Mouse (Mus musculus) CH12.LX (cell line): ENCODE results near the gene Isyna1. TPM values are rescaled to one million over a fixed set of nuclear protein-coding genes. Genes with fewer than 3 reads are reported as not detected.
A peak's percentile ranks its signal among the peaks of the same experiment; 100 is the strongest.

Experiments used
- DNase-seq: peaks from one replicate; pipeline ENCODE4 v3.0.0-alpha.2; 2013; ENCODE audit errors: extremely low read depth
- H3K27ac ChIP-seq: 2 replicates; pipeline ENCODE4 v1.5.1; 2012; ENCODE audit warnings: low read depth, mild to moderate bottlenecking, control low read depth, moderate library complexity; ENCODE audit not compliant: insufficient read depth
- H3K27me3 ChIP-seq: replicated peaks from 2 replicates; pipeline ENCODE3; 2012; ENCODE audit warnings: inconsistent platforms
- H3K36me3 ChIP-seq, 2 experiments: replicated peaks in 1 of 2; 2 replicates each; pipeline versions ENCODE3 to v1.6.1; 2012; ENCODE audit warnings: inconsistent platforms in 1 of 2, low read length in 1 of 2, mild to moderate bottlenecking in 1 of 2, mixed read lengths in 1 of 2, moderate library complexity in 1 of 2; ENCODE audit not compliant: control insufficient read depth in 1 of 2, insufficient read depth in 1 of 2
- H3K4me1 ChIP-seq, 2 experiments: 2 replicates each; pipeline ENCODE4 v1.6.1; 2012; ENCODE audit warnings: inconsistent platforms in 1 of 2, moderate library complexity in 1 of 2; ENCODE audit not compliant: insufficient read depth in 2 of 2, control insufficient read depth in 1 of 2
- H3K4me2 ChIP-seq: 2 replicates; pipeline ENCODE4 v1.6.1; 2012; ENCODE audit warnings: low read depth, mild to moderate bottlenecking, control low read depth; ENCODE audit not compliant: poor library complexity, insufficient read depth, severe bottlenecking
- H3K4me3 ChIP-seq, 3 experiments: fragments of 150-350 bp in 1 of 3; sonication (generic) in 1 of 3; replicated peaks in 1 of 3; 2 replicates each; pipeline versions ENCODE3 to v1.5.1; 2011 to 2012; ENCODE audit warnings: low read depth in 2 of 3, low read length in 2 of 3, mild to moderate bottlenecking in 2 of 3, moderate library complexity in 2 of 3, control low read depth in 1 of 3, improper control_type of control experiment in 1 of 3, inconsistent platforms in 1 of 3, mixed read lengths in 1 of 3; ENCODE audit not compliant: poor library complexity in 1 of 3
- H3K79me2 ChIP-seq: replicated peaks from 2 replicates; pipeline ENCODE4 v1.6.1; 2012; ENCODE audit warnings: mild to moderate bottlenecking, moderate library complexity; ENCODE audit not compliant: control insufficient read depth, poor library complexity, insufficient read depth, severe bottlenecking; ENCODE audit errors: extremely low read depth
- H3K9ac ChIP-seq: 2 replicates; pipeline ENCODE4 v1.6.1; 2012; ENCODE audit warnings: low read depth, mild to moderate bottlenecking, control low read depth, moderate library complexity; ENCODE audit not compliant: insufficient read depth
- H3K9me3 ChIP-seq: replicated peaks from 2 replicates; pipeline ENCODE3; 2012; ENCODE audit warnings: low read length, inconsistent platforms, mixed read lengths
- BHLHE40 ChIP-seq: IDR thresholded peaks from 2 replicates; pipeline ENCODE4 v1.6.1; 2011; ENCODE audit warnings: mild to moderate bottlenecking, low read depth, low read length, improper control_type of control experiment
- CHD1 ChIP-seq: IDR thresholded peaks from 2 replicates; pipeline ENCODE4 v1.6.1; 2012; ENCODE audit warnings: low read depth, low read length, improper control_type of control experiment, inconsistent platforms
- CHD2 ChIP-seq: IDR thresholded peaks from 2 replicates; pipeline ENCODE4 v1.6.1; 2011; ENCODE audit warnings: low read length, improper control_type of control experiment
- ELF1 ChIP-seq: IDR thresholded peaks from 2 replicates; pipeline ENCODE4 v1.6.1; 2014; ENCODE audit warnings: low read depth, mild to moderate bottlenecking, inconsistent platforms, low read length, improper control_type of control experiment
- EP300 ChIP-seq: IDR thresholded peaks from 2 replicates; pipeline ENCODE4 v1.6.1; 2011; ENCODE audit warnings: low read length, improper control_type of control experiment
- ETS1 ChIP-seq: conservative IDR thresholded peaks from 2 replicates; pipeline ENCODE4 v1.6.1; 2012; ENCODE audit warnings: low read depth, mild to moderate bottlenecking, inconsistent platforms, low read length, improper control_type of control experiment, moderate library complexity
- HCFC1 ChIP-seq: IDR thresholded peaks from 2 replicates; pipeline ENCODE4 v1.6.1; 2012; ENCODE audit warnings: low read depth, mild to moderate bottlenecking, inconsistent platforms, low read length, improper control_type of control experiment
- IRF4 ChIP-seq: IDR thresholded peaks from 2 replicates; pipeline ENCODE4 v1.6.1; 2014; ENCODE audit warnings: low read depth, mild to moderate bottlenecking, inconsistent platforms, low read length, improper control_type of control experiment
- JUN ChIP-seq: IDR thresholded peaks from 2 replicates; pipeline ENCODE4 v1.6.1; 2011; ENCODE audit warnings: low read depth, mild to moderate bottlenecking, low read length, improper control_type of control experiment, moderate library complexity; ENCODE audit not compliant: insufficient read depth
- JUND ChIP-seq: conservative IDR thresholded peaks from 2 replicates; pipeline ENCODE4 v1.6.1; 2011; ENCODE audit warnings: low read depth, low read length, improper control_type of control experiment
- KAT2A ChIP-seq: IDR thresholded peaks from 2 replicates; pipeline ENCODE4 v1.6.1; 2012; ENCODE audit warnings: low read length, improper control_type of control experiment, inconsistent platforms; ENCODE audit not compliant: insufficient replicate concordance
- MEF2A ChIP-seq: IDR thresholded peaks from 2 replicates; pipeline ENCODE4 v1.6.1; 2014; ENCODE audit warnings: low read depth, mild to moderate bottlenecking, inconsistent platforms, low read length, improper control_type of control experiment, borderline replicate concordance
- MXI1 ChIP-seq: IDR thresholded peaks from 2 replicates; pipeline ENCODE4 v1.6.1; 2011; ENCODE audit warnings: mild to moderate bottlenecking, low read depth, low read length, improper control_type of control experiment
- MYC ChIP-seq: IDR thresholded peaks from 2 replicates; pipeline ENCODE4 v1.6.1; 2011; ENCODE audit warnings: low read depth, mild to moderate bottlenecking, improper control_type of control experiment, low read length
- NELFE ChIP-seq: IDR thresholded peaks from 2 replicates; pipeline ENCODE4 v1.6.1; 2011; ENCODE audit warnings: low read depth, low read length, improper control_type of control experiment
- PAX5 ChIP-seq: IDR thresholded peaks from 2 replicates; pipeline ENCODE4 v1.6.1; 2012; ENCODE audit warnings: low read length, inconsistent platforms, mixed read lengths
- POLR2A ChIP-seq: IDR thresholded peaks from 2 replicates; pipeline ENCODE4 v1.6.1; 2011; ENCODE audit warnings: low read depth, mild to moderate bottlenecking, improper control_type of control experiment, low read length
- POLR2AphosphoS2 ChIP-seq: IDR thresholded peaks from 2 replicates; pipeline ENCODE4 v1.6.1; 2011; ENCODE audit warnings: low read depth, low read length, improper control_type of control experiment
- RAD21 ChIP-seq: IDR thresholded peaks from 2 replicates; pipeline ENCODE4 v1.6.1; 2011; ENCODE audit warnings: low read depth, mild to moderate bottlenecking, low read length, improper control_type of control experiment, moderate library complexity
- SIN3A ChIP-seq: IDR thresholded peaks from 2 replicates; pipeline ENCODE4 v1.6.1; 2012; ENCODE audit warnings: low read length, improper control_type of control experiment, inconsistent platforms
- SMC3 ChIP-seq: IDR thresholded peaks from 2 replicates; pipeline ENCODE4 v1.6.1; 2011; ENCODE audit warnings: low read depth, low read length, improper control_type of control experiment
- TBP ChIP-seq: conservative IDR thresholded peaks from 2 replicates; pipeline ENCODE4 v1.6.1; 2011; ENCODE audit warnings: low read depth, low read length, improper control_type of control experiment
- TCF12 ChIP-seq: IDR thresholded peaks from 2 replicates; pipeline ENCODE4 v1.6.1; 2014; ENCODE audit warnings: low read depth, mild to moderate bottlenecking, inconsistent platforms, low read length, improper control_type of control experiment
- USF1 ChIP-seq: IDR thresholded peaks from 2 replicates; pipeline ENCODE4 v1.6.1; 2014; ENCODE audit warnings: low read depth, mild to moderate bottlenecking, inconsistent platforms, low read length, improper control_type of control experiment
- ZC3H11A ChIP-seq: IDR thresholded peaks from 2 replicates; pipeline ENCODE4 v1.6.1; 2012; ENCODE audit warnings: low read depth, mild to moderate bottlenecking, inconsistent platforms, low read length, improper control_type of control experiment
- dilution Hi-C: fragments of 300-500 bp; cut with MboI; formaldehyde crosslinking; loops from 2 replicates; pipeline ENCODE4 v1.14.3; 2020; ENCODE audit warnings: low sequenced_read_pairs; ENCODE audit not compliant: extremely low pct_unique_long_range_greater_than_20kb, extremely low pct_ligation_motif_present
- in situ Hi-C: fragments of 300-500 bp; cut with MboI; formaldehyde crosslinking; loops from 3 replicates; pipeline ENCODE4 v1.14.3; 2019; ENCODE audit warnings: low sequenced_read_pairs, low pct_ligation_motif_present, low pct_unique_long_range_greater_than_20kb, mixed read lengths
- polyA plus RNA-seq: library from polyadenylated mRNA; unstranded; fragments of >175 nt; gene quantifications from 2 replicates; pipeline ENCODE4 v1.2.1, GENCODE M21; 2012; ENCODE audit warnings: low read depth; ENCODE audit not compliant: insufficient read length
- total RNA-seq, 2 experiments: library from RNA; depleted of rRNA; stranded (reverse); fragments of 300-350 nt in 1 of 2; fragments of >200 nt in 1 of 2; gene quantifications; 2 replicates each; pipeline ENCODE4 v1.2.3; 2012 to 2014

Gene Isyna1
- total and polyA plus RNA-seq, 3 experiments = 99.9 to 163 (median 141) TPM

DNA sequence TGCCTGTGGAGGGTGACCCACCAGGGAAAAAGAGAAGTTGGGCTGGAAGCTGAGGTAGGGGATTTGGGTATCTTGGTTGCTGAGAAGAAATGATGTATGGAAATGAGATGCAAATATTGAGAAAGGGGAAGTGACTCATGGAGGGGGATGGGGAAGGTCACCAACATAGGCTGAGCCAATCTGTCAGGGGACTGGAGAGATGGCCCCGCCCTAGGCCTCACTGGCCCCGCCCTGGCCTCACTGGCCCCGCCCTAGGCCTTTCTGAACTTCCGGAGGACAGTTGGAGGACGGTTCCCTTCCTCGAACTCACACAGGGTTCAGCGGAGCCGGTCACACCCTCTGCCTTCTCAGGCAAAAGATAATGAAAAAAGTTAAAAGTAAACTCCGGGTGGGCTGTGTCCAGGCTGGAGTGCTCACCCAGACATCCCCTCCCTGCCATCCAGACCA lies 24.7 kb downstream of the Isyna1 start:
- dilution Hi-C loops (no loop called here), in situ Hi-C loops (no loop called here)
- peak; percentile 98 for DNase-seq
- peaks cover 0 to 6% of the 10 kb centered on the region in 2 experiments for H3K36me3 ChIP-seq
- peak overlapping the region; percentile 82 for H3K27ac ChIP-seq
- no peaks in the 10 kb centered on the region for H3K79me2 ChIP-seq
- H3K4me1 ChIP-seq = peaks cover 29 to 61% of the 10 kb centered on the region in 2 experiments
- peak; percentile 82 for TF ChIP-seq CHD2
- TF ChIP-seq TCF12 = peak; percentile 32; the same call in 1 of the 2 replicates
- TF ChIP-seq PAX5 = no peak
- peak; percentile 80 for TF ChIP-seq POLR2A
- peak; percentile 69 for TF ChIP-seq EP300
- TF ChIP-seq JUN = peak; percentile 74
- no peak for TF ChIP-seq USF1
- peak; percentile 47; the same call in 1 of the 2 replicates for TF ChIP-seq BHLHE40
- TF ChIP-seq HCFC1 = peak; percentile 26; the same call in 1 of the 2 replicates
- 0 out of 2 replicates have a peak, but pooled peaks have one; percentile 46 for TF ChIP-seq TBP
- peak; percentile 82 for TF ChIP-seq NELFE
- TF ChIP-seq SIN3A = 0 out of 2 replicates have a peak, but pooled peaks have one; percentile 9
- TF ChIP-seq IRF4 = peak; percentile 59
- TF ChIP-seq MEF2A = no peak
- peak; percentile 60 for TF ChIP-seq ETS1
- no peaks in the 10 kb centered on the region for H3K9me3 ChIP-seq
- H3K27me3 ChIP-seq = no peaks in the 10 kb centered on the region
- peak overlapping the region; percentile 48 for H3K4me2 ChIP-seq
- no peak overlapping the region for H3K9ac ChIP-seq
- H3K4me3 ChIP-seq = peak overlapping the region in 2 of 3 experiments; percentile 6 to 42

DNA sequence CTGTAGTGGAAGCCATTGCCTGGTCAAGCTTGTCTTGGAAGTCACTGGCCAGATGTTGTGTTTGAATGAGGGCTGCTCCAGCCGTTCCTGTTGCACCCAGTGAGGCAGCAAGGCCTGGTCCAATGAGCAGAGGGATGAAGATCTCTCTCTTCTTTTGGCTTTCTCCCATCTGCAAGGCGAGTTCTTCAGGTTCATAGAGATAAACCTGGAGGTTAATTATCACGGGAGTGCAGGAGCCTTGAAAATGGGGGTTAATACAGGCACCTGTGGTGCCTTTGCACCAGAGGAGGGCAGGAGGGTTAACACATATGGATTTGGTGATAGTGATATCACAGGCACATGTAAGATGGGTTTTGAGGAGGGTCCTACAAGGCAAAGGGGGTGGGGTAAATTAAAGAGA lies 28.0 kb downstream of the Isyna1 start:
- in situ Hi-C loops (no loop called here), dilution Hi-C loops (no loop called here)
- H3K79me2 ChIP-seq = no peaks in the 10 kb centered on the region
- peaks cover 18 to 33% of the 10 kb centered on the region in 2 experiments for H3K4me1 ChIP-seq
- H3K36me3 ChIP-seq = peaks cover 0 to 6% of the 10 kb centered on the region in 2 experiments
- no peak for DNase-seq
- H3K9me3 ChIP-seq = peaks cover 8% of the 10 kb centered on the region
- no peak overlapping the region for H3K4me3 ChIP-seq
- H3K9ac ChIP-seq = no peak overlapping the region
- no peaks in the 10 kb centered on the region for H3K27me3 ChIP-seq
- no peak overlapping the region for H3K27ac ChIP-seq
- TF ChIP-seq NELFE (no peak), MXI1 (no peak), KAT2A (no peak), JUND (no peak), IRF4 (no peak), MYC (no peak), ETS1 (no peak), SMC3 (no peak), ELF1 (no peak), CHD1 (no peak), TCF12 (no peak), RAD21 (no peak), CHD2 (no peak), ZC3H11A (no peak), POLR2AphosphoS2 (no peak)
- no peak overlapping the region for H3K4me2 ChIP-seq
